ENCODE assay signal across 9 mouse cellular contexts in the genomic region with DNA sequence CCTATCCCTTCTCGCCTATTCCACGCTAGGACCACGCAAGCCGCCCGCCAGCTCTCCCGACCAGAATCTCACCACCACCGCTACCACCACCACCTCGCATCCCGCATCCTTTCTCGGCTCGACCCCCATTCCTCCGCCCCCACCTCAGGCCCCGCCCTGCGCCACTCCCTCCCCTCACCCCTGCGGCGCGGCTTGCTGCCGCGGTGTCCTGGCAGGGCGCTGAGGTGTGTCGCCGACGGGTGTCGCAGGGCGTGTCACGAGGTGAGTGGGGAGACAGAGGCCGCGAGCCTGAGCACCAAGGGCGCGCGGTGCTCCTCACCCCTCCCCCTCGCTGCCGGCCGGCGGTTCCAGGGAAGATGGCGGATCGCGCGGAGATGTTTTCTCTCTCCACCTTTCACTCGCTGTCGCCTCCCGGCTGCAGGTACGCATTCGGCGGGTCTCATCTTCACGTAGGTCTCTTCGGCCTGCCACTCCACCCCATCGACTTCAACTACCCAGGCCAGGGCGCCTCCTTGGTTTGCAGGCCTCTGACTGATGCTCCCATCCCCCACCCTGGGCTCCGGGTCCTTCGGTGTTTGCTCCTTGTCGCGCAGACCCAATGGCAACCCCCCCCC. TPM values are rescaled to one million over a fixed set of nuclear protein-coding genes. Genes with fewer than 3 reads are reported as not detected.
DNase-seq lines count a peak whose midpoint lies in the region; ATAC-seq and TF ChIP-seq lines count a peak whose summit lies in the region.
"Had no signal": no experiment of that assay in that cellular context is flagged by ENCODE, and none has a peak within 500 bp of the region (broad histone marks: within the 10 kb centered on the region; RNA-seq: fewer than 3 reads in every experiment).

Gene Mapk8ip2, plus strand, starts transcription at position 49 of the 614 bp plus-strand sequence.

- H3K4me3 ChIP-seq in lung, embryonic 15.5 days, result peak within 1 kb of the TSS; percentile 42
- peak within 1 kb of the TSS; percentile 39 for H3K4me3 ChIP-seq in heart, postnatal 0 days (ENCODE audit: low read depth, low read length)
- peak within 1 kb of the TSS; percentile 46 for H3K4me3 ChIP-seq in limb, embryonic 15.5 days

- H3K9ac ChIP-seq in lung, embryonic 15.5 days, result no peak within 1 kb of the TSS; the same call in 1 of the 2 replicates
- no peak within 1 kb of the TSS for H3K9ac ChIP-seq in heart, postnatal 0 days (replicated peaks; ENCODE audit: low read depth, low read length)
- no peak within 1 kb of the TSS for H3K9ac ChIP-seq in limb, embryonic 15.5 days

- ATAC-seq in lung, embryonic 15.5 days (ENCODE audit: borderline replicate concordance, extremely low read depth, low FRiP score, low TSS enrichment), result 0 out of 2 replicates have a peak, but pooled peaks have one; percentile 29
- no peak for ATAC-seq in heart, postnatal 0 days (ENCODE audit: insufficient read depth, low read depth)
- ATAC-seq in limb, embryonic 15.5 days (ENCODE audit: insufficient number of reproducible peaks, low FRiP score, low TSS enrichment, low read depth), result no peak

- peak within 1 kb of the TSS; percentile 80 for H3K4me2 ChIP-seq in lung, embryonic 15.5 days
- H3K4me2 ChIP-seq in heart, postnatal 0 days (ENCODE audit: low read depth, low read length), result peak within 1 kb of the TSS; percentile 66
- H3K4me2 ChIP-seq in limb, embryonic 15.5 days, result peak within 1 kb of the TSS; percentile 85

- peaks cover 47% of the 10 kb centered on the region for H3K27me3 ChIP-seq in lung, embryonic 15.5 days
- peaks cover 46% of the 10 kb centered on the region for H3K27me3 ChIP-seq in heart, postnatal 0 days (ENCODE audit: control insufficient read depth, insufficient read depth, low read length)
- H3K27me3 ChIP-seq in limb, embryonic 15.5 days, result peaks cover 38% of the 10 kb centered on the region

- H3K9me3 ChIP-seq in lung, embryonic 15.5 days, result no peaks in the 10 kb centered on the region
- H3K9me3 ChIP-seq in heart, postnatal 0 days (replicated peaks; ENCODE audit: control insufficient read depth, low read length), result no peaks in the 10 kb centered on the region
- H3K9me3 ChIP-seq in limb, embryonic 15.5 days, result no peaks in the 10 kb centered on the region

- H3K4me1 ChIP-seq in lung, embryonic 15.5 days, result peaks cover 12% of the 10 kb centered on the region
- peaks cover 7% of the 10 kb centered on the region for H3K4me1 ChIP-seq in heart, postnatal 0 days (ENCODE audit: control insufficient read depth, insufficient read depth)
- H3K4me1 ChIP-seq in limb, embryonic 15.5 days, result peaks cover 13% of the 10 kb centered on the region

- under 1% methylated on average over 53 of the region's 53 CpGs for WGBS in lung, embryonic 15.5 days
- WGBS in heart, postnatal 0 days, result 2% methylated on average over 52 of the region's 53 CpGs
- WGBS in limb, embryonic 15.5 days, result under 1% methylated on average over 53 of the region's 53 CpGs

- no peak within 1 kb of the TSS for H3K27ac ChIP-seq in lung, embryonic 15.5 days
- no peak within 1 kb of the TSS for H3K27ac ChIP-seq in heart, postnatal 0 days (ENCODE audit: low read depth)
- no peak within 1 kb of the TSS for H3K27ac ChIP-seq in limb, embryonic 15.5 days

- no peak for TF ChIP-seq EP300 in heart, postnatal 0 days (IDR thresholded peaks at IDR 0.05; ENCODE audit: low read depth)

- no peak for DNase-seq in lung, postnatal 36 days
- peak; percentile 89 to 90 for DNase-seq in cerebellum, postnatal 25 days
- no peak for DNase-seq in heart, postnatal 0 days (ENCODE audit: low spot score)
- DNase-seq in right cerebral cortex, adult 2 months (ENCODE audit: low spot score in 2 of 2), result peak; percentile 64 to 65
- DNase-seq in yolk sac, embryonic 10.5 days (ENCODE audit: low spot score), result no peak
- DNase-seq in lung, postnatal 10 days, result no peak

- TF ChIP-seq CTCF in heart, postnatal 0 days (IDR thresholded peaks at IDR 0.05; ENCODE audit: low read depth), result no peak

- H3K36me3 ChIP-seq in lung, embryonic 15.5 days, result no peaks in the 10 kb centered on the region
- H3K36me3 ChIP-seq in heart, postnatal 0 days (replicated peaks; ENCODE audit: control insufficient read depth, insufficient read depth, low read length), result no peaks in the 10 kb centered on the region
- H3K36me3 ChIP-seq in limb, embryonic 15.5 days, result no peaks in the 10 kb centered on the region

RNA-seq across cellular contexts. Expression of gene Mapk8ip2, which starts in this region (rescaled TPM):
- 0.65 and 0.97 TPM in 2 replicates for polyA plus RNA-seq in lung, embryonic 15.5 days (2015; fragmentation: Nextera tagmentation; extraction: Ambion mirVana)
- 0.84 TPM in 1 of 2 replicates, not detected in the other for total RNA-seq in heart, postnatal 0 days (2014; rRNA removed; ENCODE audit: low replicate concordance)
- polyA plus RNA-seq in heart, postnatal 0 days (2015; fragmentation: Nextera tagmentation; extraction: Ambion mirVana), result 0.15 and 0.23 TPM in 2 replicates
- polyA plus RNA-seq in limb, embryonic 15.5 days (2015; fragmentation: Nextera tagmentation; extraction: Ambion mirVana), result 0.63 and 0.82 TPM in 2 replicates
- total RNA-seq: common myeloid progenitor, adult 5-6 weeks had no signal

Comparison
In these comparisons a context has a peak if more than half of its experiments do, and no peak if none do; other contexts are left out.
1. Peak in ATAC-seq, H3K4me3 ChIP-seq and H3K4me2 ChIP-seq in lung, embryonic 15.5 days; RNA of the gene not detected or under 1 TPM.
2. DNase-seq: peak in cerebellum, postnatal 25 days (2 of 2) and right cerebral cortex, adult 2 months (2 of 2); none in lung, postnatal 36 days (single experiment), heart, postnatal 0 days (single experiment), yolk sac, embryonic 10.5 days (single experiment) and lung, postnatal 10 days (single experiment).
3. Peak in every context shown above with its lines, with median percentiles within 50 percentile points of each other: H3K4me2 ChIP-seq and H3K4me3 ChIP-seq.